Mouse (Mus musculus) ES-E14 (cell line): ENCODE measurements at regions not wholly inside any gene's neighbourhood (a gene's known extent, or its start where the extent isn't known, plus 50 kb on each side); places are given as distances from the start of the nearest gene placed in this dataset.

ENCODE experiments used
- HCFC1 ChIP-seq: IDR thresholded peaks from 2 replicates; pipeline ENCODE4 v1.6.1; 2012; ENCODE audit warnings: low read length, inconsistent platforms, borderline replicate concordance; ENCODE audit not compliant: insufficient read depth
- ZNF384 ChIP-seq: IDR thresholded peaks from 2 replicates; pipeline ENCODE4 v1.6.1; 2012; ENCODE audit warnings: low read depth, low read length, inconsistent platforms

- TF ChIP-seq HCFC1 (no peak), ZNF384 (no peak)
Observed at GRCm38 (mm10) chr10:70825451-70825850, 169.7 kb upstream of the Phyhipl start.
